Mouse (Mus musculus) limb, embryonic 14.5 days (tissue): Measurements from ENCODE around the gene Doc2b. TPM values are rescaled to one million over a fixed set of nuclear protein-coding genes. Genes with fewer than 3 reads are reported as not detected.

ENCODE experiments used
- ATAC-seq: fragments of 200-750 bp; cut with Nextera tagmentation; 2 replicates; pipeline ENCODE4 v1.8.0; 2017; ENCODE audit warnings: low read depth, moderate number of reproducible peaks, moderate TSS enrichment; ENCODE audit not compliant: low FRiP score
- DNase-seq: peaks from one replicate; pipeline ENCODE4 v3.0.0-alpha.2; 2015; ENCODE audit warnings: low spot score
- H3K27ac ChIP-seq: fragments of 300-500 bp; sonication (generic); replicated peaks from 2 replicates; pipeline ENCODE4 v1.5.1; 2014; ENCODE audit warnings: low read depth, mild to moderate bottlenecking, low read length, moderate library complexity, mixed read lengths
- H3K27me3 ChIP-seq: fragments of 300-500 bp; sonication (generic); 2 replicates; pipeline ENCODE4 v1.6.1; 2014; ENCODE audit warnings: low read length, mixed read lengths; ENCODE audit not compliant: control insufficient read depth, insufficient read depth
- H3K36me3 ChIP-seq: fragments of 300-500 bp; sonication (generic); 2 replicates; pipeline ENCODE4 v1.6.1; 2014; ENCODE audit warnings: mild to moderate bottlenecking, low read length, moderate library complexity, mixed read lengths; ENCODE audit not compliant: control insufficient read depth, insufficient read depth
- H3K4me1 ChIP-seq: fragments of 300-500 bp; sonication (generic); 2 replicates; pipeline ENCODE4 v1.6.1; 2014; ENCODE audit warnings: antibody characterized with exemption, low read length, mixed read lengths; ENCODE audit not compliant: control insufficient read depth, insufficient read depth
- H3K4me2 ChIP-seq: fragments of 300-500 bp; sonication (generic); replicated peaks from 2 replicates; pipeline ENCODE4 v1.6.1; 2014; ENCODE audit warnings: low read depth, mild to moderate bottlenecking, low read length, moderate library complexity; ENCODE audit not compliant: severe bottlenecking
- H3K4me3 ChIP-seq: fragments of 300-500 bp; sonication (generic); replicated peaks from 2 replicates; pipeline ENCODE4 v1.5.1; 2014; ENCODE audit warnings: low read length
- H3K9ac ChIP-seq: fragments of 300-500 bp; sonication (generic); 2 replicates; pipeline ENCODE4 v1.6.1; 2014; ENCODE audit warnings: mild to moderate bottlenecking, low read depth, low read length, moderate library complexity; ENCODE audit not compliant: severe bottlenecking
- H3K9me3 ChIP-seq: fragments of 300-500 bp; sonication (generic); 2 replicates; pipeline ENCODE4 v1.6.1; 2016; ENCODE audit warnings: low read length; ENCODE audit not compliant: control insufficient read depth
- POLR2A ChIP-seq: fragments of 200-500 bp; IDR thresholded peaks from 2 replicates; pipeline ENCODE4 v1.8.0; 2012; ENCODE audit warnings: inconsistent platforms, mild to moderate bottlenecking, moderate library complexity, borderline replicate concordance; ENCODE audit not compliant: insufficient read depth, insufficient read length; ENCODE audit errors: extremely low read depth
- WGBS: fragments of 180-500 bp; shearing (Covaris S2); extraction: QIAGEN DNeasy Blood & Tissue Kit; methylation state at CpG from one replicate; pipeline ENCODE4 v1.1.7; 2014; 5-methylcytosine and 5-hydroxymethylcytosine counted together
- polyA plus RNA-seq, 2 experiments: library from polyadenylated mRNA; depleted of rRNA in 1 of 2; stranded (reverse) in 1 of 2; unstranded in 1 of 2; fragments of >200 nt; fragmentation: Nextera tagmentation in 1 of 2; extraction: Ambion mirVana in 1 of 2; gene quantifications; 2 replicates each; pipeline versions ENCODE4 v1.2.1 to v1.2.3; 2012 to 2014

Doc2b gene
- polyA plus RNA-seq, 2 experiments: 1.6 to 3.9 TPM

- no peaks in the 10 kb centered on the region for H3K36me3 ChIP-seq
- ATAC-seq (no peak), DNase-seq (no peak)
- H3K9me3 ChIP-seq: no peaks in the 10 kb centered on the region
- WGBS: 69% methylated on average over 2 of the region's 2 CpGs
- H3K4me3 ChIP-seq: no peak overlapping the region
- peaks cover 4% of the 10 kb centered on the region; the same call in 1 of the 2 replicates for H3K4me1 ChIP-seq
- no peak overlapping the region for H3K9ac ChIP-seq
- H3K27ac ChIP-seq: no peak overlapping the region
- no peak overlapping the region for H3K4me2 ChIP-seq
- H3K27me3 ChIP-seq: no peaks in the 10 kb centered on the region
- TF ChIP-seq POLR2A: no peak
These were observed 68.7 kb downstream of the Doc2b start for GRCm38 (mm10) chr11:75727168-75727567.

- WGBS: 50% methylated on average over 4 of the region's 4 CpGs
- H3K27me3 ChIP-seq: no peaks in the 10 kb centered on the region
- no peak overlapping the region for H3K9ac ChIP-seq
- H3K27ac ChIP-seq: no peak overlapping the region
- H3K4me3 ChIP-seq: no peak overlapping the region
- no peaks in the 10 kb centered on the region for H3K36me3 ChIP-seq
- TF ChIP-seq POLR2A: no peak
- H3K4me2 ChIP-seq: no peak overlapping the region
- 0 out of 2 replicates have a peak, but pooled peaks cover 5% of the 10 kb centered on the region for H3K9me3 ChIP-seq
- no peaks in the 10 kb centered on the region for H3K4me1 ChIP-seq
- ATAC-seq: no peak
- no peak for DNase-seq
These were observed 73.5 kb downstream of the Doc2b start for GRCm38 (mm10) chr11:75722339-75722738.

Other genes with a start within 250 kb of the Doc2b start
- gene Pitpna, start 208.0 kb downstream of the Doc2b start, polyA plus RNA-seq (2012; rRNA removed): 75.7 and 80.3 TPM in 2 replicates
- gene Pitpna, start 208.0 kb downstream of the Doc2b start, polyA plus RNA-seq (2014; fragmentation: Nextera tagmentation; extraction: Ambion mirVana): 78.6 and 80.4 TPM in 2 replicates
- gene Inpp5k, start 165.1 kb downstream of the Doc2b start, polyA plus RNA-seq (2012; rRNA removed): 32.0 and 35.2 TPM in 2 replicates
- gene Inpp5k, start 165.1 kb downstream of the Doc2b start, polyA plus RNA-seq (2014; fragmentation: Nextera tagmentation; extraction: Ambion mirVana): 24.6 and 30.4 TPM in 2 replicates
- 53.4 and 54.2 TPM in 2 replicates for gene Myo1c, start 145.5 kb downstream of the Doc2b start, polyA plus RNA-seq (2012; rRNA removed)
- gene Myo1c, start 145.5 kb downstream of the Doc2b start, polyA plus RNA-seq (2014; fragmentation: Nextera tagmentation; extraction: Ambion mirVana): 44.2 and 44.3 TPM in 2 replicates
- gene Crk, start 116.8 kb downstream of the Doc2b start, polyA plus RNA-seq (2012; rRNA removed): 78.2 and 84.3 TPM in 2 replicates
- gene Crk, start 116.8 kb downstream of the Doc2b start, polyA plus RNA-seq (2014; fragmentation: Nextera tagmentation; extraction: Ambion mirVana): 103 and 110 TPM in 2 replicates
- 561 and 629 TPM in 2 replicates for gene Ywhae, start 63.2 kb downstream of the Doc2b start, polyA plus RNA-seq (2012; rRNA removed)
- 772 and 815 TPM in 2 replicates for gene Ywhae, start 63.2 kb downstream of the Doc2b start, polyA plus RNA-seq (2014; fragmentation: Nextera tagmentation; extraction: Ambion mirVana)
- 2.4 and 2.6 TPM in 2 replicates for gene Rph3al, start 142.4 kb upstream of the Doc2b start, polyA plus RNA-seq (2012; rRNA removed)
- gene Rph3al, start 142.4 kb upstream of the Doc2b start, polyA plus RNA-seq (2014; fragmentation: Nextera tagmentation; extraction: Ambion mirVana): 2.2 and 2.6 TPM in 2 replicates
- 0.58 and 0.87 TPM in 2 replicates for gene 1700016K19Rik, start 203.9 kb upstream of the Doc2b start, polyA plus RNA-seq (2012; rRNA removed)
- 0.44 and 0.76 TPM in 2 replicates for gene 1700016K19Rik, start 203.9 kb upstream of the Doc2b start, polyA plus RNA-seq (2014; fragmentation: Nextera tagmentation; extraction: Ambion mirVana)
- 28.9 and 29.1 TPM in 2 replicates for gene Rflnb, start 231.7 kb upstream of the Doc2b start, polyA plus RNA-seq (2012; rRNA removed)
- 52.2 and 55.7 TPM in 2 replicates for gene Rflnb, start 231.7 kb upstream of the Doc2b start, polyA plus RNA-seq (2014; fragmentation: Nextera tagmentation; extraction: Ambion mirVana)